Mouse (Mus musculus): Measurements from ENCODE around the gene Spin2-ps6. TPM values are rescaled to one million over a fixed set of nuclear protein-coding genes. Genes with fewer than 3 reads are reported as not detected.
"Not testable (repeated sequence)": the region's sequence is repeated elsewhere in the genome, so short reads cannot be mapped to it uniquely, and the experiment has no call there.

Gene Spin2-ps6
- polyA plus RNA-seq (2015; fragmentation: Nextera tagmentation; extraction: Ambion mirVana), result not detected in 2 replicates

GRCm38 (mm10) chrX:33234569-33234968, at the start of gene Spin2-ps6:
TSS of gene Spin2-ps6 (plus strand) at chrX:33234869.
- 92% methylated on average over 1 of the region's 3 CpGs for WGBS
- not testable (repeated sequence) for H3K4me3 ChIP-seq; H3K9ac ChIP-seq; ATAC-seq (ENCODE audit: low FRiP score); H3K9me3 ChIP-seq; H3K4me1 ChIP-seq (replicated peaks); H3K4me2 ChIP-seq; H3K27ac ChIP-seq; H3K36me3 ChIP-seq; H3K27me3 ChIP-seq

Other genes with a start within 250 kb of the Spin2-ps6 start
- gene Btbd35f12, start 78.5 kb downstream of the Spin2-ps6 start, polyA plus RNA-seq (2015; fragmentation: Nextera tagmentation; extraction: Ambion mirVana), result not detected in 2 replicates